Mouse (Mus musculus) erythroblast, adult 5-6 weeks (primary cell): Measurements from ENCODE around the gene Ruvbl2. TPM values are rescaled to one million over a fixed set of nuclear protein-coding genes. Genes with fewer than 3 reads are reported as not detected.

Source experiments
- ATAC-seq: replicated peaks from 2 replicates; pipeline ENCODE4 v1.8.0; 2016; ENCODE audit warnings: moderate number of reproducible peaks, mild to moderate bottlenecking, moderate TSS enrichment, inconsistent platforms; ENCODE audit not compliant: poor library complexity, low FRiP score, severe bottlenecking
- total RNA-seq, 2 experiments: library from RNA; stranded (forward) in 1 of 2; stranded (reverse) in 1 of 2; fragments of 150-400 nt in 1 of 2; fragments of 200-764, 138-1000 nt in 1 of 2; gene quantifications; 2 replicates each; pipeline versions ENCODE4 v1.2.3 to v1.2.4; 2015 to 2017; ENCODE audit warnings: low replicate concordance in 2 of 2

The Ruvbl2 gene
- total RNA-seq, 2 experiments from 2014 or later, result 50.1 to 63.4 TPM

- no peak for ATAC-seq
Observed at GRCm38 (mm10) chr7:45462325-45462724, 24.4 kb upstream of the Ruvbl2 start.

GRCm38 (mm10) chr7:45461781-45462180, 23.9 kb upstream of the Ruvbl2 start:
- ATAC-seq, result no peak

DNA sequence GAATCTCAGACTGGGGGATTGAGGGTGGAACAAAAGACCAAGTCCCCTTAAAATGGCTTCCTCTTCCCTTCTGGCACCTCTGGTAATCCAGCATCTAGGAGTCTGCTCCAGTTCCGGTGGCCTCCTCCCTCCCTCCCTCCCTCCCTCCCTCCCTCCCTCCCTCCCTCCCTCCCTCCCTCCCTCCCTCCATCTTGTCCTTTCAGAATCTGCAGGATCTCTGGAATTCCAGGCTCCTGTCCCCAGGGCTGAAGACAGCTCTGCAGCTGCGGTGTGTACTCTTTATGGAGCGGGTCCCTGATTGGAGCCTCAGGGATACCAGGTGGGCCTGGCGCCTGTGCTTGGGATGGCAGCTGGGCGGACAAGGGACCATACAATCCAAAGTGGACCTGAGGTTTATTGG, 23.4 kb upstream of the Ruvbl2 start:
- ATAC-seq, result peak; percentile 8

GRCm38 (mm10) chr7:45460860-45461314, 23.0 kb upstream of the Ruvbl2 start:
- peak; percentile 74 for ATAC-seq

GRCm38 (mm10) chr7:45460377-45460776, 22.5 kb upstream of the Ruvbl2 start:
- ATAC-seq, result peak; percentile 24

DNA sequence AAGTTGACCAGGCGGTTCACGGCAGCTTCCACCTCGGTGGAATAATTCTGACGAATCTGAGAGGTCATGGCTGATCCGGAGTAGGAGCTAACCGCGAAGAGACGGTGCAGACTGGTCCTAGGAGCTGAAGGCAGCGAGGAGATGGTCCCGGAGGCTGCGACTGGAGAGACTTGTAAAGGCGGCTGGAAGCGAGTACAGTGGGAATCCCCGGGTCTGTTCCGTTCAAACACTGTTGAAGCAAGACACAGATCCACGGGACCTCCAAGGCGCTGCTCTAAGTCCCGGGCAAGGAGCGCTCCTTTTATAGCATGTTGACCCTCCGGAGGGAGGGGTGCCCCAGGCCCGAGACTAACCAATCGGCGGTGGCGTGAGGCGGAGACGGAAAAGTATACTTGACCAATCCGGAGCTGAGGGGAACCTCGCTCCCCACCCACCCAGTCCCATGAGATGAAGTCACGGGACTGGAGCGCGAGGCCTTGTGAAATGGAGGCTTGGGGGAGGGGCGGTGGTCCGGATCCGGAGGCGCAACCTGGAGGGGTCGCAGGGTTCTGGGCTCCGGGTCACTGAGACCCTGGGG, 21.8 kb upstream of the Ruvbl2 start, which contains the start of gene Ftl1:
TSS of gene Ftl1 (minus strand) at position 321 of the 577 bp plus-strand sequence.
- peak; percentile 85 for ATAC-seq

GRCm38 (mm10) chr7:45458748-45459563, 21.1 kb upstream of the Ruvbl2 start:
- ATAC-seq, result peak; percentile 8; the same call in 1 of the 2 replicates

GRCm38 (mm10) chr7:45457204-45458060, 19.5 kb upstream of the Ruvbl2 start:
- ATAC-seq, result 0 out of 2 replicates have a peak, but pooled peaks have one; percentile 10

DNA sequence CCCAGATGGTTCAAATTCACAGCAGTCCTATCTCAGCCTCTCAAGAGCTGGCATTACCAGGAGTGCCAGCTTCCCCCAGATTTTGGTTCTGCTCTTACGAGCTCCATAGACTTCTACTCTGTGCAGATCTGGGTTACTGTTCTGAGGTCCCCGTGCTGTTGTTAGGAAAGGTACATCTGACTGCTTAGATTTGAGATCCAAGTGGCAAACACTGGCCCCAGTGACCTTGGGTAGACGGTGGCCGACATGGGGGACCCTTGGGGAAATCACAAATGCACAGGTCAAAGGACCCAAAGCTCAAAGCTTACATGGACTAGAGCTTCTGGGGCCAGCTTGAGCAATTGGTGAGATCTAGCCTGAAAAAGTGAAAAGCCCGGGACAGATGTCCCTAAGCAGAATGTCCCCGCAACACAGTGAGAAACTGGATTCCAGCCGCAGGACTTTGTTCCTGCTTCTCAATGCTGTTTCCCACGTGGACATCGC, 18.9 kb upstream of the Ruvbl2 start:
- ATAC-seq, result no peak

DNA sequence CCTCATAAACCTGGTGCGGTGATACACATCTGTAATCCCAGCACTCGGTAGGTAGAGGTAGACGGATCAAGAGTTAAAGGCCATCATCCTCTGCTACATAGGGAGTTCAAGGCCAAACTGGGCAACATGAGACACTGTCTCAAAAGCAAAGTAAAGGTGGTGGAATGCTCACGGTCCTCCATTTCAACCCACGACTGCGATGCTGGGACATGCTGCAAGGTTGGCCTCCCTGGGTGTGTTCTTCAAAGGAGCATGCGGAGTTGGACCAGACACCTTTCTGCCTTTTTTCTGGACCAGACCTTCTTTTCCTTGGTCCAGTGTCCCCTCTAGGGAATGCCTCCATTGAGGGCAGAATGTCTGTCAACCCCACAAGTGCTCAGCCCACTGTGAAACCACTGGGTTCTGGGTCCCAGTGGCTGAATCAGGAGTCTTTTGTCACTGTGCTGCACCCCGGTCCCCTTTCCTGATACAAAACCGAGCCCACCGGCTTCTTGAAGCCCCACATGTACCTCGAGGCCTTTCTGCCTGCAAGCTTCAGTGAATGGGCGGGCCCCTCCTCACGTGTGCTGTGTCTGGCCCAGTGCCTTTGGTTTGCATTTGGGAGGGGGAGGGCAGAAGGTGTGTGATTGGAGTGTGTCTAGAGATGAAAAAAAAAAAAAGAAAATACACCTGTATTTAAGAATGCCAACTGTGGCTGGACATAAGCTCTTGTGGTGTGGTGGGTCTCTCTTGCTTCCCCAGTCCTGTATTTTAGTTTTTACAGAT, 18.2 kb upstream of the Ruvbl2 start:
- no peak for ATAC-seq

DNA sequence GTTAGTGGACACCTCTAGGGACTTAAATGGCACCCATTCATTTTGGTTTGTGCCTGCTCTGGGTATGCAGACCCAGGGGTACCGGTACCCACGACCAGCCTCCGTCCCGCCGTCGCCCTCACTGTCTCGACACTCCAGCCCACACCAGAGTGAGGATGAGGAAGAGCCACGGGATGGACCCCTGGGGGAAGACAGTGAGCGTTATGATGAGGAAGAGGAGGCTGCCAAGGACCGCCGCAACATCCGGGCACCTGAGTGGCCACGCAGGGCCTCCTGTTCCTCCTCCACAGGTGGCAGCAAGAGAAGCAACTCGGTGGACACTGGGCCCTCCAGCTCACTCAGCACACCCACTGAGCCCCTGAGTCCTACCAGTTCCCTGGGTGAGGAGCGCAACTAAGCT, 17.1 kb upstream of the Ruvbl2 start:
- no peak for ATAC-seq

- peak; percentile 89 for ATAC-seq
Observed at GRCm38 (mm10) chr7:45451344-45451982, 13.6 kb upstream of the Ruvbl2 start.

DNA sequence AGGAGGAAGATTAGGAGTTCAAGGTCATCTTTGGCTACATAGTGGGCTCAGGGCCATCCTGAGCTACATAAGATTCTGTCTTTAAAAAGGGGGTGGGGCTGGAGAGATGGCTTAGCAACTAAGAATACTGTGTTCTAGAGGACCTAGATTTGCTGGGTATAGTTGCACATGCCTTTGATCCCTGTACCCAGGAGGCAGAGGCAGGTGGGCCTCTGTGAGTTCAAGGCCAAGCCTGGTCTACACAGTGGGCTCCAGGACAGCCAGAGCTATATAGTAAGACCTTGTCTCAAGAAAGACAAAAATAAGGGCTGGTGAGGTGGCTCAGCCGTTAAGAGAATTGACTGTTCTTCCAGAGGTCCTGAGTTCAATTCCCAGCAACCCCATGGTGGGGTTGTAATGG, 12.1 kb upstream of the Ruvbl2 start:
- no peak for ATAC-seq

DNA sequence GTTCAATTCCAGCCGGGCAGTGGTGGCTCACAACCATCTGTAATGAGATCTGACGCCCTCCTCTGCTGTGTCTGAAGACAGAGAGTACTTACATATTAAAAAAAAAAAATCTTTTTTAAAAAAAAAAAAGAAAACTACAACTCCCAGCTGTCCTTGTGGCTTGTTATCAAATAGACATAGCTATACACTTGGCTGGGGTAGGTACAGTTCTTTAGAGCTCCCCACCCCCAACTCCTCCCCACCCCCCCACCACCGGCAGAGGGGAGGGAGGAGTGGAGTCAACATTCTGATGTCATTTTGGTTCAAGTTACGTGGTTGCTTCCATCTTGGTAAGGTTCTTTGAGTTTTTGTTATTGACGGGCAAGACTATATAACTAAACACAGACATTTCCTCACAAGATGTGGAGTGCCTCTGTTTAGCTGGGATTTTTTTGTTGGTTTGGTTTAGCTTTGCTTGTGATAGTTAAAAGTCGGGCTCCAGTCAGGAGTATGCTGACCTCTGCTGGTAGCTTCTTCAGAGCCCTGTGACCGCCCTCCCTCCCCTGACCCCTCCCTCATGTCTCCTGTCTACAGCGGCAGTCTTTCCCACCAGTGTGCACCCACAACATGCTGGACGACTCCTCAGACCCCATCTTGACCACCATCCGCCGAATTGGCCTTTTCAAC, 9.6 kb upstream of the Ruvbl2 start:
- ATAC-seq, result no peak

DNA sequence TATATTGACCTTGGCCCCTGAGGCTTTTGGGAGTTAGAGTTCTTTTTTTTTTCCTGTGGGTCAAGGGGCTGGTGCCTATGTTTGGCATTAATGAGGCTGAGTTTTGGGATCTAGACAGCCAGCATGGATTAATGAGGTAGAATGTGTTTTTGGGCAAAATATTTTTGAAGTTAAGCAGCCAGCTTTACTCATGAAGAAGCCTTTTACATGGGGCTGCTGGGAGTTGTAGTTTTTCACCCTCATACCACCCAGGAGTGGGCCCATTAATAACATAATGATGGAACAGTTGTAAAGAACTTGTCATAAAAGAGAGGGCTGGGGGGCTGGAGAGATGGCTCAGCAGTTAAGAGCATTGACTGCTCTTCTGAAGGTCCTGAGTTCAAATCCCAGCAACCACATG, 8.7 kb upstream of the Ruvbl2 start:
- ATAC-seq, result no peak

DNA sequence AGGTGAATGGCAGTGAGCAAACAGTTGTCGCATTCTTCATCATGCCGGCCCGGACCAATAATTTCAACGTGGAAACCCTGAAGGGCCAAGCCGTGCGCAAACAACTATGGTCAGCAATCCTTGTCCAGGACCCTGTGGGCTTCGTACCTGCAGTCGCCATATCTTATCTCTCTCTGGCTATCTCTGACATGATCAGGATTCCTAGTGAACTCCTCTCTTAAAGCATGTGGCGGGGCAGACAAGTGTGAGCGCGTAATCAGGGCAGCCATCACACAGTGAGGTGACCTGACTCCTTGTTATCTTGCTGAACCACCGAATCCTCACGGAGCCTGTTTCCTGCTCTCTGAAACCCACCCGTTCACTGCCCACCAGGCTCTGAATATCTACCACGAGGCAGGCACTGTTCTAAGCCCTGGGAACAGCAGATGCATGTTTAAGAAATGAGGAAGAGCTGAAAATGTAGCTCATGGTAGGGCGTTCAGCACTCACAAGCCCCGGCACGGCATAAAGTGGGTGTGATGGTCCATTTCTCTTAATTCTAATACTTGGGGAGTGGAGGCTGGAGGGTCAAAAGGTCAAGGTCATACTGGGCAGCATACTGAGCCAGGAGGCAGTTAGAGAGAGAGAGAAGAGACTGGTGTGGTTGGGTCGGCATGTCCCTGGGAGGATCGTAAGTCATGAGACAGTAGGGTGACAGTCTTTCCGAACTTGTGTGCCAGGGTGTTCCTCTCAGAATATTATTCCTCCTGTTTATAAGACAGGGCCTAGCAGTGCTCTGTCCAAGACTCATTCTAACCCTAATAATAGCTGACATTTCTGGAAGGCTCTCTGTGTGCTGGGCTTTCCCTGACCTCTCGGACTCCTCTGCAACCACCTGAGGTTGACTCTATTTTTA, 5.9 kb upstream of the Ruvbl2 start:
- no peak for ATAC-seq

DNA sequence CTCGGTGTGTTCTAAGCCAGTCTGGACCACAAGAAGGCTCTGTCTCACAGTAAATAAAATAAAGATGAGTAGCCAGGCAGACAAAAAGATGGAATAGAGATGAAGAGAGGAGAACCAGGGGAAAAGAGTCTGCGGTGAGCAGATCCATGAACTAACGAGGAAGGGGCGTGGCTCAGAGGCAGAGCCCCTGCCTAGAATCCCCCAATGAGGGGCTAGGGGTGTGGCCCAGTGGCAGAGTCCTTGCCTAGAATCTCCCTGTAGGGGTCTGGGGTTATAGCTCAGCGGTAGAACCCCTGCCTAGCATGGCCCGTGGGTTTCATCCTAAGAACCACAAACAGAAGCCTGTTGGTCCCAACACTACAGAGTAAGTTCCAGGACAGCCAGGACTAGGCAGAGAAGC, 850 bp downstream of the Ruvbl2 start:
- no peak for ATAC-seq
